Mouse (Mus musculus): ENCODE results near the gene Zfp473. TPM values are rescaled to one million over a fixed set of nuclear protein-coding genes. Genes with fewer than 3 reads are reported as not detected.
A peak's percentile ranks its signal among the peaks of the same experiment; 100 is the strongest.
"Not testable (repeated sequence)": the region's sequence is repeated elsewhere in the genome, so short reads cannot be mapped to it uniquely, and the experiment has no call there.

Gene Zfp473
- polyA plus RNA-seq, 1 experiment from 2014 or later, result 1.7 TPM

- no peak for DNase-seq (ENCODE audit: low spot score)
Observed at GRCm38 (mm10) chr7:44724316-44724715, 26.5 kb downstream of the Zfp473 start.

GRCm38 (mm10) chr7:44722058-44722457, 28.8 kb downstream of the Zfp473 start:
- no peak for DNase-seq (ENCODE audit: low spot score)

- no peak for DNase-seq (ENCODE audit: low spot score)
Observed at GRCm38 (mm10) chr7:44709881-44710280, 41.0 kb downstream of the Zfp473 start.

GRCm38 (mm10) chr7:44708574-44708973, 42.3 kb downstream of the Zfp473 start, which contains the start of gene Izumo2:
Izumo2 (plus strand) TSS chr7:44708742.
- DNase-seq (ENCODE audit: low spot score), result no peak

- DNase-seq (ENCODE audit: low spot score), result not testable (repeated sequence)
Observed at GRCm38 (mm10) chr7:44708093-44708492, 42.8 kb downstream of the Zfp473 start.

- DNase-seq (ENCODE audit: low spot score), result no peak
Observed at GRCm38 (mm10) chr7:44707169-44707675, 43.6 kb downstream of the Zfp473 start.

GRCm38 (mm10) chr7:44706322-44706721, 44.5 kb downstream of the Zfp473 start:
- DNase-seq (ENCODE audit: low spot score), result no peak

GRCm38 (mm10) chr7:44705086-44705485, 45.8 kb downstream of the Zfp473 start:
- no peak for DNase-seq (ENCODE audit: low spot score)

GRCm38 (mm10) chr7:44704363-44704762, 46.5 kb downstream of the Zfp473 start:
- peak; percentile 15 for DNase-seq (ENCODE audit: low spot score)

- no peak for DNase-seq (ENCODE audit: low spot score)
Observed at GRCm38 (mm10) chr7:44702985-44703384, 47.9 kb downstream of the Zfp473 start.

- no peak for DNase-seq (ENCODE audit: low spot score)
Observed at GRCm38 (mm10) chr7:44701921-44702320, 48.9 kb downstream of the Zfp473 start.

GRCm38 (mm10) chr7:44697980-44698379, 52.9 kb downstream of the Zfp473 start:
- no peak for DNase-seq (ENCODE audit: low spot score)

- DNase-seq (ENCODE audit: low spot score), result no peak
Observed at GRCm38 (mm10) chr7:44697191-44697710, 53.6 kb downstream of the Zfp473 start.

GRCm38 (mm10) chr7:44695223-44695622, 55.6 kb downstream of the Zfp473 start:
- no peak for DNase-seq (ENCODE audit: low spot score)

- DNase-seq (ENCODE audit: low spot score), result no peak
Observed at GRCm38 (mm10) chr7:44693427-44694175, 57.2 kb downstream of the Zfp473 start.

- no peak for DNase-seq (ENCODE audit: low spot score)
Observed at GRCm38 (mm10) chr7:44689331-44689730, 61.5 kb downstream of the Zfp473 start.

- no peak for DNase-seq (ENCODE audit: low spot score)
Observed at GRCm38 (mm10) chr7:44688890-44689289, 62.0 kb downstream of the Zfp473 start.

- DNase-seq (ENCODE audit: low spot score), result no peak
Observed at GRCm38 (mm10) chr7:44685531-44686402, 65.1 kb downstream of the Zfp473 start.

- DNase-seq (ENCODE audit: low spot score), result no peak
Observed at GRCm38 (mm10) chr7:44683656-44684055, 67.2 kb downstream of the Zfp473 start.
